Mouse (Mus musculus) midbrain, postnatal 0 days (tissue): ENCODE measurements around the gene Irak2. TPM values are rescaled to one million over a fixed set of nuclear protein-coding genes. Genes with fewer than 3 reads are reported as not detected.

Source experiments
- ATAC-seq: fragments of 200-750 bp; cut with Nextera tagmentation; 2 replicates; pipeline ENCODE4 v1.8.0; 2017; ENCODE audit warnings: moderate number of reproducible peaks, mild to moderate bottlenecking, moderate TSS enrichment, moderate library complexity; ENCODE audit not compliant: low FRiP score
- DNase-seq: peaks from one replicate; pipeline ENCODE4 v3.0.0-alpha.2; 2015; ENCODE audit warnings: low spot score
- H3K27ac ChIP-seq: fragments of 300-500 bp; sonication (generic); 2 replicates; pipeline ENCODE4 v1.5.1; 2014; ENCODE audit warnings: low read depth, mild to moderate bottlenecking, low read length, mixed read lengths
- H3K27me3 ChIP-seq: fragments of 300-500 bp; sonication (generic); 2 replicates; pipeline ENCODE4 v1.6.1; 2014; ENCODE audit warnings: low read length, control low read depth, mixed read lengths; ENCODE audit not compliant: insufficient read depth
- H3K36me3 ChIP-seq: fragments of 300-500 bp; sonication (generic); 2 replicates; pipeline ENCODE4 v1.6.1; 2014; ENCODE audit warnings: low read length, control low read depth, mixed read lengths; ENCODE audit not compliant: insufficient read depth
- H3K4me1 ChIP-seq: fragments of 300-500 bp; sonication (generic); 2 replicates; pipeline ENCODE4 v1.6.1; 2014; ENCODE audit warnings: mild to moderate bottlenecking, control low read depth, antibody characterized with exemption, low read length, mixed read lengths; ENCODE audit not compliant: insufficient read depth
- H3K4me2 ChIP-seq: fragments of 300-500 bp; sonication (generic); 2 replicates; pipeline ENCODE4 v1.6.1; 2014; ENCODE audit warnings: low read depth, mild to moderate bottlenecking, low read length, mixed read lengths; ENCODE audit not compliant: poor library complexity, severe bottlenecking
- H3K4me3 ChIP-seq: fragments of 300-500 bp; sonication (generic); 2 replicates; pipeline ENCODE4 v1.5.1; 2014; ENCODE audit warnings: low read depth, mild to moderate bottlenecking, low read length, moderate library complexity
- H3K9ac ChIP-seq: fragments of 300-500 bp; sonication (generic); replicated peaks from 2 replicates; pipeline ENCODE4 v1.6.1; 2014; ENCODE audit warnings: mild to moderate bottlenecking, low read length, moderate library complexity, mixed read lengths; ENCODE audit not compliant: poor library complexity, severe bottlenecking
- H3K9me3 ChIP-seq: fragments of 300-500 bp; sonication (generic); 2 replicates; pipeline ENCODE4 v1.6.1; 2016; ENCODE audit warnings: low read length, control low read depth
- CTCF ChIP-seq: IDR thresholded peaks from 2 replicates; pipeline ENCODE4 v1.5.1; 2016; ENCODE audit warnings: antibody characterized with exemption, mild to moderate bottlenecking
- WGBS: fragments of 180-500 bp; shearing (Covaris S2); extraction: QIAGEN DNeasy Blood & Tissue Kit; methylation state at CpG from one replicate; pipeline ENCODE4 v1.1.7; 2014; 5-methylcytosine and 5-hydroxymethylcytosine counted together
- polyA plus RNA-seq: library from polyadenylated mRNA; unstranded; fragments of >200 nt; fragmentation: Nextera tagmentation; extraction: Ambion mirVana; gene quantifications from 2 replicates; pipeline ENCODE4 v1.2.1, GENCODE M21; 2015
- total RNA-seq: library from RNA; depleted of rRNA; stranded (reverse); fragments of >200 nt; gene quantifications from 2 replicates; pipeline ENCODE4 v1.2.3, GENCODE M21; 2014; rRNA removed

Irak2 gene
- total RNA-seq (5.2 and 7.6 TPM in 2 replicates), polyA plus RNA-seq (2.5 and 2.7 TPM in 2 replicates)

GRCm38 (mm10) chr6:113638302-113639040 is at the start of gene Irak2:
TSS of gene Irak2 (plus strand) at chr6:113638467.
- no peak within 1 kb of the TSS for H3K27ac ChIP-seq
- ATAC-seq: peak; percentile 92

GRCm38 (mm10) chr6:113592637-113593036 is 45.6 kb upstream of the Irak2 start:
- no peak for TF ChIP-seq CTCF
- Histone ChIP-seq H3K36me3 (no peaks in the 10 kb centered on the region), H3K4me3 (no peak overlapping the region), H3K9ac (no peak overlapping the region), H3K27me3 (no peaks in the 10 kb centered on the region), H3K9me3 (no peaks in the 10 kb centered on the region), H3K4me1 (no peaks in the 10 kb centered on the region), H3K27ac (no peak overlapping the region), H3K4me2 (no peak overlapping the region)
- DNase-seq: no peak
- 87% methylated on average over 2 of the region's 2 CpGs for WGBS
- no peak for ATAC-seq

More at GRCm38 (mm10) chr6:113638302-113639040, at the start of gene Irak2:
- Histone ChIP-seq H3K9me3 (no peaks in the 10 kb centered on the region), H3K36me3 (no peaks in the 10 kb centered on the region), H3K9ac (peak within 1 kb of the TSS; percentile 57), H3K4me1 (no peaks in the 10 kb centered on the region), H3K4me2 (peak within 1 kb of the TSS; percentile 63), H3K27me3 (no peaks in the 10 kb centered on the region), H3K4me3 (peak within 1 kb of the TSS; percentile 51)
- peak; percentile 96 for TF ChIP-seq CTCF
- DNase-seq: peak; percentile 94
- 8% methylated on average over 37 of the region's 37 CpGs for WGBS

- no peak for DNase-seq
- H3K4me1 ChIP-seq: no peaks in the 10 kb centered on the region
- no peak for TF ChIP-seq CTCF
- no peak overlapping the region for H3K4me3 ChIP-seq
- no peak overlapping the region for H3K4me2 ChIP-seq
- no peak overlapping the region for H3K9ac ChIP-seq
- ATAC-seq: no peak
- no peak overlapping the region for H3K27ac ChIP-seq
- WGBS: 90% methylated on average over 4 of the region's 4 CpGs
- no peaks in the 10 kb centered on the region for H3K9me3 ChIP-seq
- no peaks in the 10 kb centered on the region for H3K36me3 ChIP-seq
- no peaks in the 10 kb centered on the region for H3K27me3 ChIP-seq
Observed at GRCm38 (mm10) chr6:113597945-113598344, 40.3 kb upstream of the Irak2 start.

- 74% methylated on average over 5 of the region's 5 CpGs for WGBS
- H3K9me3 ChIP-seq: no peaks in the 10 kb centered on the region
- no peak overlapping the region for H3K4me3 ChIP-seq
- H3K4me2 ChIP-seq: no peak overlapping the region
- no peaks in the 10 kb centered on the region for H3K4me1 ChIP-seq
- ATAC-seq (no peak), DNase-seq (no peak)
- no peak overlapping the region for H3K9ac ChIP-seq
- no peak for TF ChIP-seq CTCF
- H3K36me3 ChIP-seq: no peaks in the 10 kb centered on the region
- no peaks in the 10 kb centered on the region for H3K27me3 ChIP-seq
- no peak overlapping the region for H3K27ac ChIP-seq
Observed at GRCm38 (mm10) chr6:113599833-113600232, 38.4 kb upstream of the Irak2 start.

GRCm38 (mm10) chr6:113600543-113601139 is 37.6 kb upstream of the Irak2 start, which contains the start of gene Fancd2os:
TSS of gene Fancd2os (minus strand) at chr6:113600715.
- no peak within 1 kb of the TSS for H3K9ac ChIP-seq
- DNase-seq (no peak), ATAC-seq (no peak)
- H3K36me3 ChIP-seq: no peaks in the 10 kb centered on the region
- no peak within 1 kb of the TSS for H3K4me3 ChIP-seq
- H3K27me3 ChIP-seq: no peaks in the 10 kb centered on the region
- no peaks in the 10 kb centered on the region for H3K9me3 ChIP-seq
- 36% methylated on average over 23 of the region's 23 CpGs for WGBS
- no peak within 1 kb of the TSS for H3K27ac ChIP-seq
- no peak within 1 kb of the TSS for H3K4me2 ChIP-seq
- no peaks in the 10 kb centered on the region for H3K4me1 ChIP-seq
- TF ChIP-seq CTCF: no peak

GRCm38 (mm10) chr6:113602821-113603220 is 35.4 kb upstream of the Irak2 start:
- Histone ChIP-seq H3K9ac (no peak overlapping the region), H3K27me3 (no peaks in the 10 kb centered on the region), H3K27ac (no peak overlapping the region), H3K4me1 (peaks cover 7% of the 10 kb centered on the region; the same call in 1 of the 2 replicates), H3K36me3 (no peaks in the 10 kb centered on the region), H3K4me2 (no peak overlapping the region), H3K9me3 (no peaks in the 10 kb centered on the region), H3K4me3 (no peak overlapping the region)
- TF ChIP-seq CTCF: no peak
- DNase-seq (no peak), ATAC-seq (no peak)
- WGBS: 92% methylated on average over 6 of the region's 6 CpGs
